Mouse (Mus musculus): ENCODE results near the gene Mid1ip1.

Gene Mid1ip1

GRCm38 (mm10) chrX:10714696-10715140 lies at the start of gene Mid1ip1:
Mid1ip1 (plus strand) TSS chrX:10715013.
- WGBS = 29% methylated on average over 12 of the region's 12 CpGs

- WGBS = 92% methylated on average over 5 of the region's 5 CpGs
Observed at GRCm38 (mm10) chrX:10694455-10695180, 20.2 kb upstream of the Mid1ip1 start.

- 96% methylated on average over 3 of the region's 3 CpGs for WGBS
Observed at GRCm38 (mm10) chrX:10706728-10707127, 8.1 kb upstream of the Mid1ip1 start.

GRCm38 (mm10) chrX:10713839-10714637 lies 775 bp upstream of the Mid1ip1 start:
- 52% methylated on average over 11 of the region's 11 CpGs for WGBS

GRCm38 (mm10) chrX:10716917-10717763 lies 2.3 kb downstream of the Mid1ip1 start:
- WGBS = 3% methylated on average over 49 of the region's 50 CpGs

GRCm38 (mm10) chrX:10718021-10718837 lies 3.4 kb downstream of the Mid1ip1 start:
- whole genome bisulfite sequencing = 3% methylated on average over 58 of the region's 61 CpGs

- 2% methylated on average over 22 of the region's 22 CpGs for WGBS
Observed at GRCm38 (mm10) chrX:10718838-10719539, 4.2 kb downstream of the Mid1ip1 start.

GRCm38 (mm10) chrX:10720391-10720790 lies 5.6 kb downstream of the Mid1ip1 start:
- 45% methylated on average over 6 of the region's 6 CpGs for WGBS

GRCm38 (mm10) chrX:10724571-10724970 lies 9.8 kb downstream of the Mid1ip1 start:
- 44% methylated on average over 1 of the region's 1 CpGs for WGBS

- WGBS = 36% methylated on average over 6 of the region's 6 CpGs
Observed at GRCm38 (mm10) chrX:10729488-10729887, 14.7 kb downstream of the Mid1ip1 start.

GRCm38 (mm10) chrX:10734453-10734852 lies 19.6 kb downstream of the Mid1ip1 start:
- 45% methylated on average over 1 of the region's 1 CpGs for WGBS

GRCm38 (mm10) chrX:10734874-10735273 lies 20.1 kb downstream of the Mid1ip1 start:
- WGBS = 89% methylated on average over 1 of the region's 1 CpGs

GRCm38 (mm10) chrX:10758866-10759265 lies 44.1 kb downstream of the Mid1ip1 start:
- 63% methylated on average over 4 of the region's 4 CpGs for WGBS

- WGBS = 51% methylated on average over 10 of the region's 10 CpGs
Observed at GRCm38 (mm10) chrX:10763476-10764016, 48.7 kb downstream of the Mid1ip1 start.
